In the genomic region with DNA sequence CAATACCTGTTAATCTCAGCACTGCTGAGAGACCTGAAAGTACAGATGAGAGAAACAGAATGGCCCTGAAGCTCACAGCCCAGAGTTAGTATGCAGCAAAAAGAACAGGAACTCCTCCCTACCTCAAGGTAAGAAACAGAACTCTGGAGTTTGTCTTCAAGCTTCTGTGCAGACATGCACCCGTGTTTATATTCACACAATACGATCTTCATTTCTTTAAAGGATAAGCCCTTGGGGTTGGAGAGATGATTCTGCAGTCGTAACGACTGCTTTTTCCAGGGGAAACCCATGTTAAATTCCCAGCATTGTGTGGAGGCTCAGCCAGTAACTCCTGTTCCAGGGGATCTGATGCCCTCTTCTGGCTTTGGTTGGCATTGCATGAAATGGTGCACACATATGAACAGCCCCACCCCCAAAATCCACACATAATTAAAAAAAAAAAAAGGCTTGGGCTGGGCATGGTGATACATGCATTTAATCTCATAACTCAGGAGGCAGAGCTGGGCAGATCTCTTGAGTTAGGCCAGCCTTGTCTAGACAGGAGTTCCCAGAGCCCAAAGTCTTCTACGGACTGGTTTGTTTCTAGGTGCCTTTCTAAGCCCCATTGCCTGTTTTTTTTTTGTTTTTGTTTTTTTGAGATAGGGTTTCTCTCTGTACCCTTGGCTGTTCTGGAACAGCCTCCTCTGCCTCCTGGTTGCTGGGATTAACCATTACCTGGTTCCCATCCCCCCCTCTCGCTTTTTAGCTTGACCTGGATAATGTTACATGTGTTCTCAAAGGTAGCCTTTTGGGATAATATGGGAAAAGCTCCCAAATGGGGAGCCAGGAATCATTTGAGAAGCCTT, we compare ENCODE assay signal across 8 mouse cellular contexts. TPM values are rescaled to one million over a fixed set of nuclear protein-coding genes. Genes with fewer than 3 reads are reported as not detected.
DNase-seq lines count a peak whose midpoint lies in the region; ATAC-seq lines count a peak whose summit lies in the region.

No protein-coding gene starts in this region.

- H3K27ac ChIP-seq in embryonic facial prominence, embryonic 15.5 days (replicated peaks), result no peak overlapping the region
- H3K27ac ChIP-seq in heart, embryonic 16.5 days (ENCODE audit: low read length), result peak overlapping the region; percentile 33; the same call in 1 of the 2 replicates
- H3K27ac ChIP-seq in liver, embryonic 16.5 days (ENCODE audit: low read length), result no peak overlapping the region

- peak; percentile 63 to 79 for DNase-seq in CD8-positive naive resting alpha-beta T cell, adult 2 months (ENCODE audit: low read depth in 2 of 2, low spot score in 2 of 2)
- peak; percentile 66 for DNase-seq in adrenal gland, postnatal 25 days
- DNase-seq in kidney, postnatal 4 days, result peak; percentile 86 to 90
- peak; percentile 80 to 84 for DNase-seq in thymus, postnatal 36 days

- H3K4me1 ChIP-seq in embryonic facial prominence, embryonic 15.5 days, result peaks cover 13% of the 10 kb centered on the region
- peaks cover 16% of the 10 kb centered on the region for H3K4me1 ChIP-seq in heart, embryonic 16.5 days (ENCODE audit: control insufficient read depth, insufficient read depth, low read length)
- H3K4me1 ChIP-seq in liver, embryonic 16.5 days (ENCODE audit: control insufficient read depth, low read depth, low read length), result peaks cover 27% of the 10 kb centered on the region

- no peaks in the 10 kb centered on the region for H3K27me3 ChIP-seq in embryonic facial prominence, embryonic 15.5 days
- H3K27me3 ChIP-seq in heart, embryonic 16.5 days (ENCODE audit: control insufficient read depth, insufficient read depth, low read length), result no peaks in the 10 kb centered on the region
- H3K27me3 ChIP-seq in liver, embryonic 16.5 days (ENCODE audit: control insufficient read depth, insufficient read depth, low read depth, low read length), result no peaks in the 10 kb centered on the region

- no peaks in the 10 kb centered on the region for H3K9me3 ChIP-seq in embryonic facial prominence, embryonic 15.5 days (replicated peaks)
- no peaks in the 10 kb centered on the region for H3K9me3 ChIP-seq in heart, embryonic 16.5 days (replicated peaks; ENCODE audit: control insufficient read depth, low read length)
- no peaks in the 10 kb centered on the region for H3K9me3 ChIP-seq in liver, embryonic 16.5 days (replicated peaks; ENCODE audit: control insufficient read depth, low read length)

- H3K36me3 ChIP-seq in embryonic facial prominence, embryonic 15.5 days, result peaks cover 35% of the 10 kb centered on the region; the same call in 1 of the 2 replicates
- peaks cover 18% of the 10 kb centered on the region for H3K36me3 ChIP-seq in heart, embryonic 16.5 days (ENCODE audit: control insufficient read depth, insufficient read depth)
- H3K36me3 ChIP-seq in liver, embryonic 16.5 days (ENCODE audit: control insufficient read depth, insufficient read depth), result peaks cover 10% of the 10 kb centered on the region

- no peak overlapping the region for H3K4me3 ChIP-seq in embryonic facial prominence, embryonic 15.5 days (replicated peaks)
- no peak overlapping the region; the same call in 1 of the 2 replicates for H3K4me3 ChIP-seq in heart, embryonic 16.5 days (ENCODE audit: low read length)
- H3K4me3 ChIP-seq in liver, embryonic 16.5 days (ENCODE audit: low read depth, low read length), result no peak overlapping the region

- ATAC-seq in embryonic facial prominence, embryonic 15.5 days (ENCODE audit: insufficient number of reproducible peaks, low FRiP score, low TSS enrichment, low read depth), result peak; percentile 35; the same call in 1 of the 2 replicates
- ATAC-seq in heart, embryonic 16.5 days (replicated peaks; ENCODE audit: extremely low read depth, insufficient read depth, low FRiP score), result 0 out of 2 replicates have a peak, but pooled peaks have one; percentile 15
- peak; percentile 42 for ATAC-seq in liver, embryonic 16.5 days (ENCODE audit: low read depth)
- peak; percentile 36; the same call in 1 of the 2 replicates for ATAC-seq in neutrophil, adult 5-6 weeks (ENCODE audit: extremely low read depth, insufficient number of reproducible peaks, low FRiP score, poor library complexity, severe bottlenecking)

- 43% methylated on average over 6 of the region's 6 CpGs for WGBS in embryonic facial prominence, embryonic 15.5 days
- 46% methylated on average over 6 of the region's 6 CpGs for WGBS in heart, embryonic 16.5 days
- 37% methylated on average over 6 of the region's 6 CpGs for WGBS in liver, embryonic 16.5 days (ENCODE audit: insufficient replicate concordance)

- 0 out of 2 replicates have a peak overlapping the region, but pooled peaks have one; percentile 53 for H3K4me2 ChIP-seq in embryonic facial prominence, embryonic 15.5 days (replicated peaks)
- peak overlapping the region; percentile 76; the same call in 1 of the 2 replicates for H3K4me2 ChIP-seq in heart, embryonic 16.5 days (ENCODE audit: low read depth, low read length)
- peak overlapping the region; percentile 62 for H3K4me2 ChIP-seq in liver, embryonic 16.5 days (ENCODE audit: low read depth, low read length)

- H3K9ac ChIP-seq in embryonic facial prominence, embryonic 15.5 days, result no peak overlapping the region
- H3K9ac ChIP-seq in heart, embryonic 16.5 days (ENCODE audit: low read length), result no peak overlapping the region
- no peak overlapping the region for H3K9ac ChIP-seq in liver, embryonic 16.5 days (ENCODE audit: low read depth, low read length)

RNA-seq across cellular contexts. Expression of a gene that starts 1.8 kb away (rescaled TPM):
- 2.8 and 5.5 TPM in 2 replicates for total RNA-seq in adrenal gland, postnatal 25 days (2021)
- 102 and 112 TPM in 2 replicates for polyA plus RNA-seq in embryonic facial prominence, embryonic 15.5 days (2015; fragmentation: Nextera tagmentation; extraction: Ambion mirVana)
- polyA plus RNA-seq in heart, embryonic 16.5 days (2015; fragmentation: Nextera tagmentation; extraction: Ambion mirVana), result 60.8 and 72.1 TPM in 2 replicates
- 20.7 and 23.0 TPM in 2 replicates for polyA plus RNA-seq in liver, embryonic 16.5 days (2015; fragmentation: Nextera tagmentation; extraction: Ambion mirVana)
- 10.5 and 16.2 TPM in 2 replicates for total RNA-seq in neutrophil, adult 5-6 weeks (2017)

RNA-seq across cellular contexts. Expression of a gene that starts 11.9 kb away (rescaled TPM):
- total RNA-seq in adrenal gland, postnatal 25 days (2021), result 0.24 TPM in 1 of 2 replicates, not detected in the other
- 3.6 and 5.2 TPM in 2 replicates for polyA plus RNA-seq in embryonic facial prominence, embryonic 15.5 days (2015; fragmentation: Nextera tagmentation; extraction: Ambion mirVana)
- polyA plus RNA-seq in heart, embryonic 16.5 days (2015; fragmentation: Nextera tagmentation; extraction: Ambion mirVana), result 0.84 and 1.0 TPM in 2 replicates
- polyA plus RNA-seq in liver, embryonic 16.5 days (2015; fragmentation: Nextera tagmentation; extraction: Ambion mirVana), result 0.15 and 0.32 TPM in 2 replicates
- total RNA-seq in neutrophil, adult 5-6 weeks (2017), result 0.70 and 0.86 TPM in 2 replicates

RNA-seq across cellular contexts. Expression of a gene that starts 24.6 kb away (rescaled TPM):
- 189 and 309 TPM in 2 replicates for total RNA-seq in adrenal gland, postnatal 25 days (2021)
- polyA plus RNA-seq in embryonic facial prominence, embryonic 15.5 days (2015; fragmentation: Nextera tagmentation; extraction: Ambion mirVana), result 394 and 418 TPM in 2 replicates
- 249 and 255 TPM in 2 replicates for polyA plus RNA-seq in heart, embryonic 16.5 days (2015; fragmentation: Nextera tagmentation; extraction: Ambion mirVana)
- 86.5 and 92.3 TPM in 2 replicates for polyA plus RNA-seq in liver, embryonic 16.5 days (2015; fragmentation: Nextera tagmentation; extraction: Ambion mirVana)
- total RNA-seq in neutrophil, adult 5-6 weeks (2017), result 121 and 134 TPM in 2 replicates

RNA-seq across cellular contexts. Expression of a gene that starts 45.3 kb away (rescaled TPM):
- total RNA-seq in adrenal gland, postnatal 25 days (2021), result 4.4 and 9.7 TPM in 2 replicates
- 12.1 and 12.2 TPM in 2 replicates for polyA plus RNA-seq in embryonic facial prominence, embryonic 15.5 days (2015; fragmentation: Nextera tagmentation; extraction: Ambion mirVana)
- polyA plus RNA-seq in heart, embryonic 16.5 days (2015; fragmentation: Nextera tagmentation; extraction: Ambion mirVana), result 8.8 and 9.6 TPM in 2 replicates
- polyA plus RNA-seq in liver, embryonic 16.5 days (2015; fragmentation: Nextera tagmentation; extraction: Ambion mirVana), result 2.9 and 3.0 TPM in 2 replicates
- 1.2 and 2.0 TPM in 2 replicates for total RNA-seq in neutrophil, adult 5-6 weeks (2017)
